Mouse (Mus musculus) heart, embryonic 10.5 days (tissue): ENCODE data around the gene Zfp346. TPM values are rescaled to one million over a fixed set of nuclear protein-coding genes. Genes with fewer than 3 reads are reported as not detected.

Experiments used
- DNase-seq: peaks from one replicate; pipeline ENCODE4 v3.0.0-alpha.2; 2017; ENCODE audit warnings: low spot score
- H3K27ac ChIP-seq: fragments of 300-500 bp; sonication (generic); 2 replicates; pipeline ENCODE4 v1.5.1; 2016; ENCODE audit warnings: mild to moderate bottlenecking
- H3K27me3 ChIP-seq: fragments of 300-500 bp; sonication (generic); 2 replicates; pipeline ENCODE4 v1.6.1; 2016; ENCODE audit warnings: mild to moderate bottlenecking; ENCODE audit not compliant: poor library complexity, insufficient read depth, severe bottlenecking
- H3K36me3 ChIP-seq: fragments of 300-500 bp; sonication (generic); 2 replicates; pipeline ENCODE4 v1.6.1; 2016; ENCODE audit warnings: mild to moderate bottlenecking, moderate library complexity
- H3K4me1 ChIP-seq: fragments of 300-500 bp; sonication (generic); 2 replicates; pipeline ENCODE4 v1.6.1; 2016; ENCODE audit warnings: mild to moderate bottlenecking
- H3K4me3 ChIP-seq: fragments of 300-500 bp; sonication (generic); 2 replicates; pipeline ENCODE4 v1.5.1; 2016; ENCODE audit warnings: mild to moderate bottlenecking, moderate library complexity
- H3K9me3 ChIP-seq: fragments of 300-500 bp; sonication (generic); 2 replicates; pipeline ENCODE4 v1.6.1; 2016; ENCODE audit warnings: mild to moderate bottlenecking, moderate library complexity
- WGBS: fragments of 180-500 bp; shearing (Covaris S2); methylation state at CpG from one replicate; pipeline ENCODE4 v1.1.7; 2016; 5-methylcytosine and 5-hydroxymethylcytosine counted together
- polyA plus RNA-seq: library from polyadenylated mRNA; unstranded; fragments of >200 nt; fragmentation: Nextera tagmentation; extraction: Ambion mirVana; gene quantifications from 2 replicates; pipeline ENCODE4 v1.2.1, GENCODE M21; 2016

The Zfp346 gene
- polyA plus RNA-seq, 1 experiment from 2014 or later, result 20.4 TPM

- 61% methylated on average over 2 of the region's 2 CpGs for WGBS
- Histone ChIP-seq H3K27ac (no peak overlapping the region), H3K27me3 (no peaks in the 10 kb centered on the region), H3K4me1 (0 out of 2 replicates have a peak, but pooled peaks cover 6% of the 10 kb centered on the region), H3K9me3 (no peaks in the 10 kb centered on the region), H3K4me3 (peak overlapping the region; percentile 59), H3K36me3 (no peaks in the 10 kb centered on the region)
- DNase-seq, result no peak
These were observed 76.7 kb downstream of the Zfp346 start for GRCm38 (mm10) chr13:55181786-55182172.

GRCm38 (mm10) chr13:55182173-55182894, 77.2 kb downstream of the Zfp346 start:
- Histone ChIP-seq H3K36me3 (no peaks in the 10 kb centered on the region), H3K4me1 (0 out of 2 replicates have a peak, but pooled peaks cover 6% of the 10 kb centered on the region)
- 4% methylated on average over 23 of the region's 23 CpGs for WGBS

GRCm38 (mm10) chr13:55183382-55183781, 78.3 kb downstream of the Zfp346 start:
- no peak for DNase-seq
- Histone ChIP-seq H3K36me3 (no peaks in the 10 kb centered on the region), H3K9me3 (no peaks in the 10 kb centered on the region), H3K27ac (no peak overlapping the region), H3K27me3 (no peaks in the 10 kb centered on the region), H3K4me1 (0 out of 2 replicates have a peak, but pooled peaks cover 6% of the 10 kb centered on the region), H3K4me3 (no peak overlapping the region)
- WGBS, result 76% methylated on average over 6 of the region's 6 CpGs

More at GRCm38 (mm10) chr13:55182173-55182894, 77.2 kb downstream of the Zfp346 start:
- H3K4me3 ChIP-seq, result peak overlapping the region; percentile 59
- peak; percentile 93 for DNase-seq
- peak overlapping the region; percentile 86 for H3K27ac ChIP-seq
- H3K9me3 ChIP-seq, result no peaks in the 10 kb centered on the region
- no peaks in the 10 kb centered on the region for H3K27me3 ChIP-seq

Other genes with a start within 250 kb of the Zfp346 start
- gene Unc5a, start 155.9 kb upstream of the Zfp346 start, polyA plus RNA-seq, result 1.8 and 2.1 TPM in 2 replicates
- gene Hk3, start 83.9 kb upstream of the Zfp346 start, polyA plus RNA-seq, result 0.43 TPM in 1 of 2 replicates, not detected in the other
- 16.1 and 18.9 TPM in 2 replicates for gene Uimc1, start 5.0 kb upstream of the Zfp346 start, polyA plus RNA-seq
- gene Gm17617, start 28.2 kb downstream of the Zfp346 start, polyA plus RNA-seq, result not detected in 2 replicates
- 0.46 and 3.5 TPM in 2 replicates for gene Fgfr4, start 47.3 kb downstream of the Zfp346 start, polyA plus RNA-seq
- 51.0 and 58.4 TPM in 2 replicates for gene Nsd1, start 104.5 kb downstream of the Zfp346 start, polyA plus RNA-seq
- 478 and 538 TPM in 2 replicates for gene Prelid1, start 215.2 kb downstream of the Zfp346 start, polyA plus RNA-seq
- gene Rab24, start 216.6 kb downstream of the Zfp346 start, polyA plus RNA-seq, result 57.4 and 76.2 TPM in 2 replicates
- gene Mxd3, start 224.5 kb downstream of the Zfp346 start, polyA plus RNA-seq, result 14.3 and 15.0 TPM in 2 replicates